Mouse (Mus musculus) layer of hippocampus, postnatal 25 days (tissue): Measurements from ENCODE around the gene Calr4. TPM values are rescaled to one million over a fixed set of nuclear protein-coding genes. Genes with fewer than 3 reads are reported as not detected.

ENCODE experiments used
- DNase-seq, 2 experiments: peaks; one replicate each; pipeline ENCODE4 v3.0.0; 2022; ENCODE audit warnings: mixed read lengths in 2 of 2, low spot score in 1 of 2; ENCODE audit errors: extremely low spot score in 1 of 2
- total RNA-seq, 2 experiments: library from RNA; stranded (reverse); gene quantifications; 2 replicates each; pipeline ENCODE4 v1.2.3; 2021

The Calr4 gene
- total RNA-seq, 2 experiments from 2014 or later, result 0.87 to 1.2 TPM

GRCm38 (mm10) chr4:109271803-109272202, 37.5 kb downstream of the Calr4 start:
- no peak for DNase-seq

- DNase-seq, result no peak
Measured at GRCm38 (mm10) chr4:109273586-109274240, 39.4 kb downstream of the Calr4 start.

GRCm38 (mm10) chr4:109279689-109280458, 45.6 kb downstream of the Calr4 start, which contains the start of gene Eps15:
Eps15 (plus strand) TSS chr4:109280268.
- peak; percentile 62 to 79 for DNase-seq

- DNase-seq, result peak in 1 of 2 experiments; percentile 10
Measured at GRCm38 (mm10) chr4:109280459-109281160, 46.3 kb downstream of the Calr4 start.

- DNase-seq, result no peak
Measured at GRCm38 (mm10) chr4:109281161-109281560, 46.9 kb downstream of the Calr4 start.

GRCm38 (mm10) chr4:109281946-109282345, 47.7 kb downstream of the Calr4 start:
- no peak for DNase-seq

- no peak for DNase-seq
Measured at GRCm38 (mm10) chr4:109294629-109295028, 60.3 kb downstream of the Calr4 start.

GRCm38 (mm10) chr4:109296510-109296909, 62.2 kb downstream of the Calr4 start:
- no peak for DNase-seq

- DNase-seq, result no peak
Measured at GRCm38 (mm10) chr4:109299136-109299535, 64.9 kb downstream of the Calr4 start.

Other genes with a start within 250 kb of the Calr4 start
- gene Nrd1, start 233.8 kb upstream of the Calr4 start, total RNA-seq, result 100 to 1,000 TPM in 1 of 2 experiments, 10 to 100 TPM in 1; 99.5 to 136 TPM
- 10 to 100 TPM; 50.0 to 50.7 TPM for gene Osbpl9, start 32.2 kb upstream of the Calr4 start, total RNA-seq
- gene Eps15, start 45.8 kb downstream of the Calr4 start, total RNA-seq, result 100 to 1,000 TPM; 230 to 241 TPM
- 1 to 10 TPM; 1.1 to 1.9 TPM for gene Ttc39a, start 172.1 kb downstream of the Calr4 start, total RNA-seq